21 mouse cellular contexts compared by ENCODE assay signal in the genomic region with DNA sequence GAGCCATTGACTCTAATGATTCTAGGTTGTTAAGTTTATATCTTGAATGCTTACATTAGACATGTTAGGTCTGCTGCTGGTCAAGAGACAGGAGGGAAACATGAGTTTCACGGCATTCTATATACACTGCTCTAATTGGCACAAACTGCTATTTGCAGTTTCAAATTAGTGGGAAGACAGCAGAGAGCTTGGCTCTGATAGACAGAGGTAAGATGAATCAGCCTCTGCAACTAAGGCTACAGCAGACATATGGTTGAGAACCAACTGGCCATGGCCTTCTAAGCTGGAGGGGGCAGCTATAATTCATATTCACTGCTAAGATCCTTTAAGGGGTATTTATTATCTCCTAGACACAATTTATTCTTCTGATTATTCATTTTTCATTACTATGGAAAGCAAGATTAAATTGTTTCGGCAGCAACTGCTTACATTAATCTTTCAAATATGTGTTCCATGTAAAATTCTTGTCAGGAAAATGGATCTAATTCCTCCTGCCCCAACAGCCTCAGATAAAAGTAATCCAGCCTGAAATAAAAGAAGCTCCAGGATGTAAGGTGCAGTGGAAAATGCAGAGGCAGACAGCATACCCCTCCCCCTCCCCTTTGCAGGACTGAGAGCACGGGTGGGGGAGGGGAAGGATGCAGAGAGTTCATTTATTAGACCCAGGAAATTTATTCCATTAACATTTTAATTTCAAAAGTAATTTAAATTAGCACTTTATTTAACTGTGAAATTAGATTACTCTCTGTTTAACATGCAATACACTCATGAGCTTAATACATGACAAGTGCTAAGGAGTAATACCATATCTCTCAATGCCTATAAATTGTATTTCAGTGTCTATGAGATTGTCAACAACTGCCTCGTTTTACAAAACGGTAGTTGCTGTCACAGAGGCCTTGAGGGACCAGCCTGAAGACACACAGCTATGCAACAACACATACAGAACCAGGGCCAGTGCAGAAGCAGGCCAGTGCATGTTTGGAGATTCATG.
DNase-seq lines count a peak whose midpoint lies in the region; ATAC-seq and TF ChIP-seq lines count a peak whose summit lies in the region.
"Had no signal": no experiment of that assay in that cellular context is flagged by ENCODE, and none has a peak within 500 bp of the region (broad histone marks: within the 10 kb centered on the region; RNA-seq: fewer than 3 reads in every experiment).

No protein-coding gene starts in this region.

- 0 out of 2 replicates have a peak overlapping the region, but pooled peaks have one; percentile 17 for H3K27ac ChIP-seq in midbrain, embryonic 10.5 days (replicated peaks)
- H3K27ac ChIP-seq in midbrain, postnatal 0 days (ENCODE audit: low read depth, low read length): no peak overlapping the region
- peak overlapping the region; percentile 53 for H3K27ac ChIP-seq in hindbrain, embryonic 13.5 days
- H3K27ac ChIP-seq in midbrain, embryonic 12.5 days (replicated peaks): peak overlapping the region; percentile 42; the same call in 1 of the 2 replicates
- H3K27ac ChIP-seq in neural tube, embryonic 15.5 days (replicated peaks): no peak overlapping the region
- H3K27ac ChIP-seq: embryonic facial prominence, embryonic 10.5 days; kidney, embryonic 15.5 days had no signal

- no peak overlapping the region for H3K9ac ChIP-seq in midbrain, postnatal 0 days (replicated peaks; ENCODE audit: low read length, poor library complexity, severe bottlenecking)
- no peak overlapping the region for H3K9ac ChIP-seq in hindbrain, embryonic 13.5 days
- H3K9ac ChIP-seq in midbrain, embryonic 12.5 days (replicated peaks): no peak overlapping the region
- H3K9ac ChIP-seq in neural tube, embryonic 15.5 days (replicated peaks): no peak overlapping the region
- H3K9ac ChIP-seq: heart, embryonic 12.5 days; kidney, embryonic 15.5 days had no signal

- H3K36me3 ChIP-seq in midbrain, embryonic 10.5 days: no peaks in the 10 kb centered on the region
- H3K36me3 ChIP-seq in midbrain, postnatal 0 days (ENCODE audit: insufficient read depth, low read length): no peaks in the 10 kb centered on the region
- H3K36me3 ChIP-seq in hindbrain, embryonic 13.5 days: no peaks in the 10 kb centered on the region
- H3K36me3 ChIP-seq in midbrain, embryonic 12.5 days: no peaks in the 10 kb centered on the region
- H3K36me3 ChIP-seq in neural tube, embryonic 15.5 days: no peaks in the 10 kb centered on the region
- H3K36me3 ChIP-seq: embryonic facial prominence, embryonic 10.5 days; G1E; heart, embryonic 12.5 days; kidney, embryonic 15.5 days had no signal

- TF ChIP-seq CTCF in midbrain, postnatal 0 days (IDR thresholded peaks at IDR 0.05): no peak

- no peak overlapping the region for H3K4me2 ChIP-seq in midbrain, postnatal 0 days (ENCODE audit: low read depth, low read length, poor library complexity, severe bottlenecking)
- no peak overlapping the region for H3K4me2 ChIP-seq in hindbrain, embryonic 13.5 days
- H3K4me2 ChIP-seq in midbrain, embryonic 12.5 days (replicated peaks): no peak overlapping the region
- no peak overlapping the region for H3K4me2 ChIP-seq in neural tube, embryonic 15.5 days
- H3K4me2 ChIP-seq: heart, embryonic 12.5 days; kidney, embryonic 15.5 days had no signal

- H3K4me1 ChIP-seq in midbrain, embryonic 10.5 days: peaks cover 22% of the 10 kb centered on the region
- 0 out of 2 replicates have a peak, but pooled peaks cover 3% of the 10 kb centered on the region for H3K4me1 ChIP-seq in midbrain, postnatal 0 days (ENCODE audit: insufficient read depth, low read length)
- peaks cover 40% of the 10 kb centered on the region for H3K4me1 ChIP-seq in hindbrain, embryonic 13.5 days (replicated peaks)
- peaks cover 29% of the 10 kb centered on the region for H3K4me1 ChIP-seq in midbrain, embryonic 12.5 days
- H3K4me1 ChIP-seq in neural tube, embryonic 15.5 days: peaks cover 25% of the 10 kb centered on the region

- DNase-seq in midbrain, embryonic 10.5 days (ENCODE audit: low spot score): no peak
- no peak for DNase-seq in midbrain, postnatal 0 days (ENCODE audit: low spot score)
- no peak for DNase-seq in lung, postnatal 36 days
- DNase-seq: cerebellum, adult 11-12 months; cerebellum, postnatal 25 days; heart, postnatal 36 days; liver; lung, adult 2 months; lung, postnatal 4 days; thymus, postnatal 14 days had no signal

- no peak overlapping the region for H3K4me3 ChIP-seq in midbrain, embryonic 10.5 days
- H3K4me3 ChIP-seq in midbrain, postnatal 0 days (ENCODE audit: low read depth, low read length): no peak overlapping the region
- H3K4me3 ChIP-seq in hindbrain, embryonic 13.5 days: no peak overlapping the region
- no peak overlapping the region for H3K4me3 ChIP-seq in midbrain, embryonic 12.5 days
- H3K4me3 ChIP-seq in neural tube, embryonic 15.5 days (replicated peaks): no peak overlapping the region
- H3K4me3 ChIP-seq: embryonic facial prominence, embryonic 10.5 days; erythroblast, embryonic 14.5 days; heart, embryonic 12.5 days; kidney, embryonic 15.5 days had no signal

- ATAC-seq in midbrain, postnatal 0 days (ENCODE audit: low FRiP score): no peak
- ATAC-seq in hindbrain, embryonic 13.5 days (ENCODE audit: low FRiP score): 0 out of 2 replicates have a peak, but pooled peaks have one; percentile 43
- ATAC-seq in midbrain, embryonic 12.5 days (ENCODE audit: low FRiP score, low read depth): peak; percentile 73
- ATAC-seq in neural tube, embryonic 15.5 days (ENCODE audit: low FRiP score): peak; percentile 43; the same call in 1 of the 2 replicates
- ATAC-seq in erythroblast, adult 5-6 weeks (replicated peaks; ENCODE audit: low FRiP score, poor library complexity, severe bottlenecking): no peak
- ATAC-seq: CD4-positive, CD25-positive, alpha-beta regulatory T cell, adult 4 months; intestine, embryonic 16.5 days had no signal

- WGBS in midbrain, embryonic 10.5 days: 77% methylated on average over 5 of the region's 5 CpGs
- 34% methylated on average over 5 of the region's 5 CpGs for WGBS in midbrain, postnatal 0 days
- WGBS in hindbrain, embryonic 13.5 days: 34% methylated on average over 5 of the region's 5 CpGs
- 59% methylated on average over 5 of the region's 5 CpGs for WGBS in midbrain, embryonic 12.5 days
- WGBS in neural tube, embryonic 15.5 days: 26% methylated on average over 5 of the region's 5 CpGs

- no peaks in the 10 kb centered on the region for H3K27me3 ChIP-seq in midbrain, embryonic 10.5 days (ENCODE audit: low read depth, poor library complexity, severe bottlenecking)
- H3K27me3 ChIP-seq in midbrain, postnatal 0 days (ENCODE audit: insufficient read depth, low read length): no peaks in the 10 kb centered on the region
- no peaks in the 10 kb centered on the region for H3K27me3 ChIP-seq in hindbrain, embryonic 13.5 days
- no peaks in the 10 kb centered on the region for H3K27me3 ChIP-seq in midbrain, embryonic 12.5 days
- no peaks in the 10 kb centered on the region for H3K27me3 ChIP-seq in neural tube, embryonic 15.5 days (replicated peaks)
- H3K27me3 ChIP-seq: heart, embryonic 12.5 days; kidney, embryonic 15.5 days had no signal

- H3K9me3 ChIP-seq in midbrain, embryonic 10.5 days (replicated peaks): no peaks in the 10 kb centered on the region
- H3K9me3 ChIP-seq in midbrain, postnatal 0 days (ENCODE audit: low read length): no peaks in the 10 kb centered on the region
- no peaks in the 10 kb centered on the region for H3K9me3 ChIP-seq in hindbrain, embryonic 13.5 days
- H3K9me3 ChIP-seq in midbrain, embryonic 12.5 days: no peaks in the 10 kb centered on the region
- no peaks in the 10 kb centered on the region for H3K9me3 ChIP-seq in neural tube, embryonic 15.5 days (replicated peaks)
- H3K9me3 ChIP-seq: embryonic facial prominence, embryonic 10.5 days; G1E; heart, embryonic 12.5 days; kidney, embryonic 15.5 days had no signal

Comparison
In these comparisons a context has a peak if more than half of its experiments do, and no peak if none do; other contexts are left out.
1. H3K27ac ChIP-seq: peak in midbrain, embryonic 10.5 days (single experiment), hindbrain, embryonic 13.5 days (single experiment) and midbrain, embryonic 12.5 days (single experiment); none in midbrain, postnatal 0 days (single experiment) and neural tube, embryonic 15.5 days (single experiment).
2. ATAC-seq: peak in hindbrain, embryonic 13.5 days (single experiment), midbrain, embryonic 12.5 days (single experiment) and neural tube, embryonic 15.5 days (single experiment); none in midbrain, postnatal 0 days (single experiment) and erythroblast, adult 5-6 weeks (single experiment).